Mouse (Mus musculus) forebrain, postnatal 0 days (tissue): ENCODE measurements around the gene Scn3b. TPM values are rescaled to one million over a fixed set of nuclear protein-coding genes. Genes with fewer than 3 reads are reported as not detected.
A peak's percentile ranks its signal among the peaks of the same experiment; 100 is the strongest.

Experiments used
- ATAC-seq: fragments of 200-750 bp; cut with Nextera tagmentation; 2 replicates; pipeline ENCODE4 v1.8.0; 2017; ENCODE audit warnings: mild to moderate bottlenecking, moderate library complexity
- DNase-seq: peaks from one replicate; pipeline ENCODE4 v3.0.0-alpha.2; 2015
- H3K27ac ChIP-seq: fragments of 300-500 bp; sonication (generic); 2 replicates; pipeline ENCODE4 v1.5.1; 2014; ENCODE audit warnings: low read depth, mild to moderate bottlenecking, antibody characterized with exemption, low read length, moderate library complexity, mixed read lengths
- H3K27me3 ChIP-seq: fragments of 300-500 bp; sonication (generic); 2 replicates; pipeline ENCODE4 v1.6.1; 2014; ENCODE audit warnings: mild to moderate bottlenecking, low read length, mixed read lengths; ENCODE audit not compliant: insufficient read depth
- H3K36me3 ChIP-seq: fragments of 300-500 bp; sonication (generic); 2 replicates; pipeline ENCODE4 v1.6.1; 2014; ENCODE audit warnings: mild to moderate bottlenecking, moderate library complexity; ENCODE audit not compliant: insufficient read depth
- H3K4me1 ChIP-seq: fragments of 300-500 bp; sonication (generic); 2 replicates; pipeline ENCODE4 v1.6.1; 2014; ENCODE audit warnings: antibody characterized with exemption; ENCODE audit not compliant: insufficient read depth
- H3K4me2 ChIP-seq: fragments of 300-500 bp; sonication (generic); 2 replicates; pipeline ENCODE4 v1.6.1; 2014; ENCODE audit warnings: low read depth, mild to moderate bottlenecking, moderate library complexity
- H3K4me3 ChIP-seq: fragments of 300-500 bp; sonication (generic); 2 replicates; pipeline ENCODE4 v1.5.1; 2014; ENCODE audit warnings: low read depth, low read length, mixed read lengths
- H3K9ac ChIP-seq: fragments of 300-500 bp; sonication (generic); 2 replicates; pipeline ENCODE4 v1.6.1; 2014; ENCODE audit warnings: mild to moderate bottlenecking
- H3K9me3 ChIP-seq: fragments of 300-500 bp; sonication (generic); 2 replicates; pipeline ENCODE4 v1.6.1; 2016; ENCODE audit warnings: low read length
- CTCF ChIP-seq: sonication (generic); IDR thresholded peaks from 2 replicates; pipeline ENCODE4 v1.5.1; 2016; ENCODE audit warnings: antibody characterized with exemption, control low read depth, low read depth
- WGBS: fragments of 180-500 bp; shearing (Covaris S2); extraction: QIAGEN DNeasy Blood & Tissue Kit; methylation state at CpG from one replicate; pipeline ENCODE4 v1.1.7; 2014; 5-methylcytosine and 5-hydroxymethylcytosine counted together
- polyA plus RNA-seq: library from polyadenylated mRNA; unstranded; fragments of >200 nt; fragmentation: Nextera tagmentation; extraction: Ambion mirVana; gene quantifications from 2 replicates; pipeline ENCODE4 v1.2.1, GENCODE M21; 2015
- total RNA-seq: library from RNA; depleted of rRNA; stranded (reverse); fragments of >200 nt; gene quantifications from 2 replicates; pipeline ENCODE4 v1.2.3, GENCODE M21; 2014

Scn3b gene
- total and polyA plus RNA-seq, 2 experiments from 2014 or later: 133 to 226 TPM

GRCm38 (mm10) chr9:40269880-40270279 lies 863 bp downstream of the Scn3b start:
- H3K4me3 ChIP-seq: peak overlapping the region; percentile 69
- WGBS: 10% methylated on average over 8 of the region's 8 CpGs
- peak overlapping the region; percentile 68 for H3K9ac ChIP-seq
- ATAC-seq: no peak; the same call in 1 of the 2 replicates
- no peaks in the 10 kb centered on the region for H3K27me3 ChIP-seq
- peak; percentile 64 for DNase-seq
- H3K27ac ChIP-seq: peak overlapping the region; percentile 79
- H3K4me1 ChIP-seq: peaks cover 27% of the 10 kb centered on the region
- H3K9me3 ChIP-seq: no peaks in the 10 kb centered on the region
- TF ChIP-seq CTCF: no peak
- H3K4me2 ChIP-seq: peak overlapping the region; percentile 70
- H3K36me3 ChIP-seq: no peaks in the 10 kb centered on the region

- no peaks in the 10 kb centered on the region for H3K27me3 ChIP-seq
- H3K36me3 ChIP-seq: 0 out of 2 replicates have a peak, but pooled peaks cover 5% of the 10 kb centered on the region
- H3K4me2 ChIP-seq: peak overlapping the region; percentile 70
- peaks cover 27% of the 10 kb centered on the region for H3K4me1 ChIP-seq
- DNase-seq (no peak), ATAC-seq (no peak)
- peak overlapping the region; percentile 69 for H3K4me3 ChIP-seq
- peak overlapping the region; percentile 68 for H3K9ac ChIP-seq
- 39% methylated on average over 3 of the region's 3 CpGs for WGBS
- no peaks in the 10 kb centered on the region for H3K9me3 ChIP-seq
- TF ChIP-seq CTCF: no peak
- H3K27ac ChIP-seq: no peak overlapping the region
Measured at GRCm38 (mm10) chr9:40271075-40271474, 2.1 kb downstream of the Scn3b start.

GRCm38 (mm10) chr9:40272822-40273221 lies 3.8 kb downstream of the Scn3b start:
- Histone ChIP-seq H3K27ac (no peak overlapping the region), H3K9ac (no peak overlapping the region), H3K4me2 (peak overlapping the region; percentile 70), H3K36me3 (peaks cover 15% of the 10 kb centered on the region; the same call in 1 of the 2 replicates), H3K4me1 (peaks cover 27% of the 10 kb centered on the region), H3K27me3 (no peaks in the 10 kb centered on the region), H3K4me3 (no peak overlapping the region), H3K9me3 (no peaks in the 10 kb centered on the region)
- 85% methylated on average over 7 of the region's 7 CpGs for WGBS
- DNase-seq (no peak), ATAC-seq (no peak)
- no peak for TF ChIP-seq CTCF

GRCm38 (mm10) chr9:40275904-40276303 lies 6.9 kb downstream of the Scn3b start:
- no peak for TF ChIP-seq CTCF
- 78% methylated on average over 5 of the region's 5 CpGs for WGBS
- peaks cover 27% of the 10 kb centered on the region for H3K4me1 ChIP-seq
- no peak for ATAC-seq
- no peaks in the 10 kb centered on the region for H3K9me3 ChIP-seq
- H3K9ac ChIP-seq: no peak overlapping the region
- no peak overlapping the region for H3K27ac ChIP-seq
- H3K36me3 ChIP-seq: peaks cover 40% of the 10 kb centered on the region
- no peaks in the 10 kb centered on the region for H3K27me3 ChIP-seq
- no peak for DNase-seq
- no peak overlapping the region for H3K4me2 ChIP-seq
- H3K4me3 ChIP-seq: no peak overlapping the region

- H3K9me3 ChIP-seq: no peaks in the 10 kb centered on the region
- peaks cover 57% of the 10 kb centered on the region for H3K36me3 ChIP-seq
- H3K4me2 ChIP-seq: no peak overlapping the region
- no peaks in the 10 kb centered on the region for H3K27me3 ChIP-seq
- peaks cover 9% of the 10 kb centered on the region for H3K4me1 ChIP-seq
- WGBS: 80% methylated on average over 3 of the region's 3 CpGs
- no peak overlapping the region for H3K9ac ChIP-seq
- no peak overlapping the region for H3K27ac ChIP-seq
- no peak for ATAC-seq
- DNase-seq: no peak
- no peak overlapping the region for H3K4me3 ChIP-seq
- TF ChIP-seq CTCF: no peak
Measured at GRCm38 (mm10) chr9:40277671-40278070, 8.7 kb downstream of the Scn3b start.

GRCm38 (mm10) chr9:40279438-40279837 lies 10.4 kb downstream of the Scn3b start:
- Histone ChIP-seq H3K27ac (no peak overlapping the region), H3K9ac (no peak overlapping the region), H3K36me3 (peaks cover 63% of the 10 kb centered on the region)

GRCm38 (mm10) chr9:40282968-40283367 lies 14.0 kb downstream of the Scn3b start:
- Histone ChIP-seq H3K9ac (no peak overlapping the region), H3K9me3 (no peaks in the 10 kb centered on the region), H3K36me3 (peaks cover 54% of the 10 kb centered on the region), H3K4me3 (no peak overlapping the region), H3K27me3 (no peaks in the 10 kb centered on the region), H3K4me2 (no peak overlapping the region), H3K27ac (no peak overlapping the region), H3K4me1 (no peaks in the 10 kb centered on the region)
- no peak for ATAC-seq
- no peak for TF ChIP-seq CTCF
- DNase-seq: no peak
- WGBS: 64% methylated on average over 7 of the region's 7 CpGs

More at GRCm38 (mm10) chr9:40279438-40279837, 10.4 kb downstream of the Scn3b start:
- no peak for TF ChIP-seq CTCF
- no peak for ATAC-seq
- 93% methylated on average over 7 of the region's 7 CpGs for WGBS
- H3K4me3 ChIP-seq: no peak overlapping the region
- H3K4me1 ChIP-seq: no peaks in the 10 kb centered on the region
- H3K27me3 ChIP-seq: no peaks in the 10 kb centered on the region
- H3K4me2 ChIP-seq: no peak overlapping the region
- H3K9me3 ChIP-seq: no peaks in the 10 kb centered on the region
- DNase-seq: no peak
